Mouse (Mus musculus): Measurements from ENCODE around the gene Trpm4. TPM values are rescaled to one million over a fixed set of nuclear protein-coding genes. Genes with fewer than 3 reads are reported as not detected.
"Not testable (repeated sequence)": the region's sequence is repeated elsewhere in the genome, so short reads cannot be mapped to it uniquely, and the experiment has no call there.

Gene Trpm4
- polyA plus RNA-seq, 1 experiment from 2014 or later = 3.9 TPM

GRCm38 (mm10) chr7:45262266-45262665, 71.3 kb downstream of the Trpm4 start:
- H3K27me3 ChIP-seq (replicated peaks; ENCODE audit: control insufficient read depth, insufficient read depth, low read length) = peaks cover 5% of the 10 kb centered on the region
- no peaks in the 10 kb centered on the region for H3K9me3 ChIP-seq (ENCODE audit: control insufficient read depth, low read length)
- WGBS = 52% methylated on average over 7 of the region's 7 CpGs
- no peak overlapping the region for H3K9ac ChIP-seq (ENCODE audit: low read depth, low read length)
- no peaks in the 10 kb centered on the region for H3K36me3 ChIP-seq (ENCODE audit: control insufficient read depth, insufficient read depth, low read length)
- H3K27ac ChIP-seq (ENCODE audit: low read depth, low read length) = no peak overlapping the region
- H3K4me2 ChIP-seq = no peak overlapping the region
- no peak overlapping the region for H3K4me3 ChIP-seq (ENCODE audit: low read depth, low read length)
- DNase-seq (ENCODE audit: low spot score) (no peak), ATAC-seq (replicated peaks; ENCODE audit: low FRiP score) (no peak)
- H3K4me1 ChIP-seq (replicated peaks; ENCODE audit: control insufficient read depth, insufficient read depth, low read length) = no peaks in the 10 kb centered on the region

- no peak for ATAC-seq (replicated peaks; ENCODE audit: low FRiP score)
- no peak overlapping the region for H3K27ac ChIP-seq (ENCODE audit: low read depth, low read length)
- no peaks in the 10 kb centered on the region for H3K4me1 ChIP-seq (replicated peaks; ENCODE audit: control insufficient read depth, insufficient read depth, low read length)
- H3K27me3 ChIP-seq (replicated peaks; ENCODE audit: control insufficient read depth, insufficient read depth, low read length) = peaks cover 5% of the 10 kb centered on the region
- no peak for DNase-seq (ENCODE audit: low spot score)
- H3K9me3 ChIP-seq (ENCODE audit: control insufficient read depth, low read length) = no peaks in the 10 kb centered on the region
- 79% methylated on average over 8 of the region's 8 CpGs for WGBS
- no peak overlapping the region for H3K4me2 ChIP-seq
- H3K36me3 ChIP-seq (ENCODE audit: control insufficient read depth, insufficient read depth, low read length) = no peaks in the 10 kb centered on the region
- H3K4me3 ChIP-seq (ENCODE audit: low read depth, low read length) = no peak overlapping the region
- no peak overlapping the region for H3K9ac ChIP-seq (ENCODE audit: low read depth, low read length)
Measured at GRCm38 (mm10) chr7:45259281-45259680, 74.3 kb downstream of the Trpm4 start.

GRCm38 (mm10) chr7:45257063-45257840, 76.3 kb downstream of the Trpm4 start:
- 62% methylated on average over 11 of the region's 11 CpGs for WGBS
- Histone ChIP-seq H3K27ac (ENCODE audit: low read depth, low read length) (no peak overlapping the region), H3K27me3 (replicated peaks; ENCODE audit: control insufficient read depth, insufficient read depth, low read length) (peaks cover 5% of the 10 kb centered on the region), H3K4me1 (replicated peaks; ENCODE audit: control insufficient read depth, insufficient read depth, low read length) (no peaks in the 10 kb centered on the region), H3K4me2 (no peak overlapping the region), H3K9me3 (ENCODE audit: control insufficient read depth, low read length) (no peaks in the 10 kb centered on the region), H3K9ac (ENCODE audit: low read depth, low read length) (no peak overlapping the region), H3K4me3 (ENCODE audit: low read depth, low read length) (no peak overlapping the region), H3K36me3 (ENCODE audit: control insufficient read depth, insufficient read depth, low read length) (no peaks in the 10 kb centered on the region)
- ATAC-seq (replicated peaks; ENCODE audit: low FRiP score) (no peak), DNase-seq (ENCODE audit: low spot score) (peak; percentile 26)

- not testable (repeated sequence) for H3K4me3 ChIP-seq (ENCODE audit: low read depth, low read length); H3K9me3 ChIP-seq (ENCODE audit: control insufficient read depth, low read length); H3K4me2 ChIP-seq; DNase-seq (ENCODE audit: low spot score); H3K27me3 ChIP-seq (replicated peaks; ENCODE audit: control insufficient read depth, insufficient read depth, low read length); H3K4me1 ChIP-seq (replicated peaks; ENCODE audit: control insufficient read depth, insufficient read depth, low read length); ATAC-seq (replicated peaks; ENCODE audit: low FRiP score); H3K27ac ChIP-seq (ENCODE audit: low read depth, low read length); H3K9ac ChIP-seq (ENCODE audit: low read depth, low read length); H3K36me3 ChIP-seq (ENCODE audit: control insufficient read depth, insufficient read depth, low read length)
- 60% methylated on average over 5 of the region's 7 CpGs for WGBS
Measured at GRCm38 (mm10) chr7:45255822-45256221, 77.8 kb downstream of the Trpm4 start.

GRCm38 (mm10) chr7:45253806-45254205, 79.8 kb downstream of the Trpm4 start:
- no peak for DNase-seq (ENCODE audit: low spot score)
- H3K9ac ChIP-seq (ENCODE audit: low read depth, low read length) = no peak overlapping the region
- H3K36me3 ChIP-seq (ENCODE audit: control insufficient read depth, insufficient read depth, low read length) = no peaks in the 10 kb centered on the region
- 87% methylated on average over 8 of the region's 8 CpGs for WGBS
- H3K27me3 ChIP-seq (replicated peaks; ENCODE audit: control insufficient read depth, insufficient read depth, low read length) = peaks cover 5% of the 10 kb centered on the region; the same call in 1 of the 2 replicates
- H3K27ac ChIP-seq (ENCODE audit: low read depth, low read length) = no peak overlapping the region
- no peaks in the 10 kb centered on the region for H3K4me1 ChIP-seq (replicated peaks; ENCODE audit: control insufficient read depth, insufficient read depth, low read length)
- no peak overlapping the region for H3K4me2 ChIP-seq
- ATAC-seq (replicated peaks; ENCODE audit: low FRiP score) = no peak
- no peak overlapping the region for H3K4me3 ChIP-seq (ENCODE audit: low read depth, low read length)
- no peaks in the 10 kb centered on the region for H3K9me3 ChIP-seq (ENCODE audit: control insufficient read depth, low read length)

Other genes with a start within 250 kb of the Trpm4 start
- 146 and 163 TPM in 2 replicates for gene Rcn3, start 241.6 kb downstream of the Trpm4 start, polyA plus RNA-seq (2014; fragmentation: Nextera tagmentation; extraction: Ambion mirVana)
- 33.2 and 33.8 TPM in 2 replicates for gene Fcgrt, start 229.9 kb downstream of the Trpm4 start, polyA plus RNA-seq (2014; fragmentation: Nextera tagmentation; extraction: Ambion mirVana)
- gene Rps11, start 209.3 kb downstream of the Trpm4 start, polyA plus RNA-seq (2014; fragmentation: Nextera tagmentation; extraction: Ambion mirVana) = 2,085 and 2,209 TPM in 2 replicates
- 1,710 and 1,879 TPM in 2 replicates for gene Rpl13a, start 205.0 kb downstream of the Trpm4 start, polyA plus RNA-seq (2014; fragmentation: Nextera tagmentation; extraction: Ambion mirVana)
- gene Gm45713, start 197.5 kb downstream of the Trpm4 start, polyA plus RNA-seq (2014; fragmentation: Nextera tagmentation; extraction: Ambion mirVana) = 0.41 and 1.1 TPM in 2 replicates
- gene Flt3l, start 197.3 kb downstream of the Trpm4 start, polyA plus RNA-seq (2014; fragmentation: Nextera tagmentation; extraction: Ambion mirVana) = 9.7 and 10.5 TPM in 2 replicates
- gene Pih1d1, start 179.5 kb downstream of the Trpm4 start, polyA plus RNA-seq (2014; fragmentation: Nextera tagmentation; extraction: Ambion mirVana) = 86.2 and 87.7 TPM in 2 replicates
- 56.0 and 60.6 TPM in 2 replicates for gene Aldh16a1, start 179.2 kb downstream of the Trpm4 start, polyA plus RNA-seq (2014; fragmentation: Nextera tagmentation; extraction: Ambion mirVana)
- 0.57 and 0.74 TPM in 2 replicates for gene Slc17a7, start 169.8 kb downstream of the Trpm4 start, polyA plus RNA-seq (2014; fragmentation: Nextera tagmentation; extraction: Ambion mirVana)
- not detected in 2 replicates for gene Gfy, start 154.2 kb downstream of the Trpm4 start, polyA plus RNA-seq (2014; fragmentation: Nextera tagmentation; extraction: Ambion mirVana)
- gene Pth2, start 152.8 kb downstream of the Trpm4 start, polyA plus RNA-seq (2014; fragmentation: Nextera tagmentation; extraction: Ambion mirVana) = not detected in 2 replicates
- gene Ccdc155, start 128.9 kb downstream of the Trpm4 start, polyA plus RNA-seq (2014; fragmentation: Nextera tagmentation; extraction: Ambion mirVana) = 0.17 and 0.53 TPM in 2 replicates
- gene Dkkl1, start 121.6 kb downstream of the Trpm4 start, polyA plus RNA-seq (2014; fragmentation: Nextera tagmentation; extraction: Ambion mirVana) = 2.8 TPM in 2 replicates
- gene Tead2, start 118.0 kb downstream of the Trpm4 start, polyA plus RNA-seq (2014; fragmentation: Nextera tagmentation; extraction: Ambion mirVana) = 69.3 and 75.9 TPM in 2 replicates
- 14.4 and 19.5 TPM in 2 replicates for gene Cd37, start 94.7 kb downstream of the Trpm4 start, polyA plus RNA-seq (2014; fragmentation: Nextera tagmentation; extraction: Ambion mirVana)
- 0.19 TPM in 1 of 2 replicates, not detected in the other for gene Slc6a16, start 92.7 kb downstream of the Trpm4 start, polyA plus RNA-seq (2014; fragmentation: Nextera tagmentation; extraction: Ambion mirVana)
- not detected in 2 replicates for gene Slc6a21, start 56.3 kb downstream of the Trpm4 start, polyA plus RNA-seq (2014; fragmentation: Nextera tagmentation; extraction: Ambion mirVana)
- 0.12 and 0.30 TPM in 2 replicates for gene Hrc, start 1.5 kb upstream of the Trpm4 start, polyA plus RNA-seq (2014; fragmentation: Nextera tagmentation; extraction: Ambion mirVana)
- 2.0 and 2.1 TPM in 2 replicates for gene Ppfia3, start 33.2 kb upstream of the Trpm4 start, polyA plus RNA-seq (2014; fragmentation: Nextera tagmentation; extraction: Ambion mirVana)
- 0.35 TPM in 1 of 2 replicates, not detected in the other for gene Lin7b, start 36.8 kb upstream of the Trpm4 start, polyA plus RNA-seq (2014; fragmentation: Nextera tagmentation; extraction: Ambion mirVana)
- 51.6 and 64.4 TPM in 2 replicates for gene Snrnp70, start 62.0 kb upstream of the Trpm4 start, polyA plus RNA-seq (2014; fragmentation: Nextera tagmentation; extraction: Ambion mirVana)
- 0.18 TPM in 1 of 2 replicates, not detected in the other for gene Kcna7, start 71.9 kb upstream of the Trpm4 start, polyA plus RNA-seq (2014; fragmentation: Nextera tagmentation; extraction: Ambion mirVana)
- gene Ntf5, start 79.9 kb upstream of the Trpm4 start, polyA plus RNA-seq (2014; fragmentation: Nextera tagmentation; extraction: Ambion mirVana) = 2.0 and 2.5 TPM in 2 replicates
- gene Lhb, start 87.0 kb upstream of the Trpm4 start, polyA plus RNA-seq (2014; fragmentation: Nextera tagmentation; extraction: Ambion mirVana) = 0.26 TPM in 1 of 2 replicates, not detected in the other
- 21.4 and 23.7 TPM in 2 replicates for gene Gys1, start 101.1 kb upstream of the Trpm4 start, polyA plus RNA-seq (2014; fragmentation: Nextera tagmentation; extraction: Ambion mirVana)
- gene Ruvbl2, start 104.3 kb upstream of the Trpm4 start, polyA plus RNA-seq (2014; fragmentation: Nextera tagmentation; extraction: Ambion mirVana) = 240 and 250 TPM in 2 replicates
- 6,297 and 6,318 TPM in 2 replicates for gene Ftl1, start 126.1 kb upstream of the Trpm4 start, polyA plus RNA-seq (2014; fragmentation: Nextera tagmentation; extraction: Ambion mirVana)
- gene Bax, start 133.1 kb upstream of the Trpm4 start, polyA plus RNA-seq (2014; fragmentation: Nextera tagmentation; extraction: Ambion mirVana) = 190 and 212 TPM in 2 replicates
- gene Tulp2, start 148.1 kb upstream of the Trpm4 start, polyA plus RNA-seq (2014; fragmentation: Nextera tagmentation; extraction: Ambion mirVana) = 2.3 and 3.2 TPM in 2 replicates
- not detected in 2 replicates for gene Gm45808, start 153.0 kb upstream of the Trpm4 start, polyA plus RNA-seq (2014; fragmentation: Nextera tagmentation; extraction: Ambion mirVana)
- gene Dhdh, start 155.0 kb upstream of the Trpm4 start, polyA plus RNA-seq (2014; fragmentation: Nextera tagmentation; extraction: Ambion mirVana) = 4.9 and 5.8 TPM in 2 replicates
- 149 and 153 TPM in 2 replicates for gene Nucb1, start 176.6 kb upstream of the Trpm4 start, polyA plus RNA-seq (2014; fragmentation: Nextera tagmentation; extraction: Ambion mirVana)
- gene Ppp1r15a, start 192.5 kb upstream of the Trpm4 start, polyA plus RNA-seq (2014; fragmentation: Nextera tagmentation; extraction: Ambion mirVana) = 61.6 and 62.0 TPM in 2 replicates
- 0.64 and 0.89 TPM in 2 replicates for gene Plekha4, start 192.6 kb upstream of the Trpm4 start, polyA plus RNA-seq (2014; fragmentation: Nextera tagmentation; extraction: Ambion mirVana)
- 2.8 and 5.4 TPM in 2 replicates for gene Hsd17b14, start 221.1 kb upstream of the Trpm4 start, polyA plus RNA-seq (2014; fragmentation: Nextera tagmentation; extraction: Ambion mirVana)
- gene Bcat2, start 236.4 kb upstream of the Trpm4 start, polyA plus RNA-seq (2014; fragmentation: Nextera tagmentation; extraction: Ambion mirVana) = 84.7 and 90.1 TPM in 2 replicates

All from liver, embryonic 11.5 days (tissue).